8 mouse cellular contexts compared by ENCODE assay signal in genomic region chr3:131110191-131111150, GRCm38 (mm10). TPM values are rescaled to one million over a fixed set of nuclear protein-coding genes. Genes with fewer than 3 reads are reported as not detected.
A peak's percentile ranks its signal among the peaks of the same experiment; 100 is the strongest.
DNase-seq lines count a peak whose midpoint lies in the region; ATAC-seq and TF ChIP-seq lines count a peak whose summit lies in the region.

Lef1 (plus strand) TSS chr3:131110471.

- ATAC-seq in Patski, result peak; percentile 31
- peak; percentile 44 for ATAC-seq in lung, embryonic 16.5 days (ENCODE audit: low read depth)

- peaks cover 5% of the 10 kb centered on the region for H3K27me3 ChIP-seq in Patski
- peaks cover 33% of the 10 kb centered on the region for H3K27me3 ChIP-seq in lung, embryonic 16.5 days (ENCODE audit: control insufficient read depth, insufficient read depth, low read depth, low read length)
- H3K27me3 ChIP-seq in small intestine, adult 2 months (ENCODE audit: control insufficient read depth, insufficient read depth, low read length), result peaks cover 73% of the 10 kb centered on the region

- H3K27ac ChIP-seq in layer of hippocampus, adult 2 months, result peak within 1 kb of the TSS; percentile 68
- no peak within 1 kb of the TSS for H3K27ac ChIP-seq in embryonic fibroblast, embryonic 13.5 days (ENCODE audit: insufficient read depth, low read length)
- H3K27ac ChIP-seq in lung, embryonic 16.5 days (ENCODE audit: low read length), result peak within 1 kb of the TSS; percentile 63; the same call in 1 of the 2 replicates
- H3K27ac ChIP-seq in small intestine, adult 2 months (ENCODE audit: insufficient read depth, low read depth, low read length), result no peak within 1 kb of the TSS

- in situ Hi-C loops in Patski (cut with MboI; ENCODE audit: low pct_unique_long_range_greater_than_20kb), result no loop called here

- peak within 1 kb of the TSS; percentile 58 for H3K4me3 ChIP-seq in layer of hippocampus, adult 2 months
- peak within 1 kb of the TSS; percentile 48 for H3K4me3 ChIP-seq in embryonic fibroblast, embryonic 13.5 days (ENCODE audit: insufficient read depth, low read length)
- H3K4me3 ChIP-seq in lung, embryonic 16.5 days (ENCODE audit: low read length), result peak within 1 kb of the TSS; percentile 67
- peak within 1 kb of the TSS; percentile 60 for H3K4me3 ChIP-seq in small intestine, adult 2 months (ENCODE audit: low read depth, low read length)

- H3K9ac ChIP-seq in lung, embryonic 16.5 days (ENCODE audit: low read length), result peak within 1 kb of the TSS; percentile 75

- POLR2A ChIA-PET in Patski (lab: Charles Lee), result interaction anchor here (0.6 to 1.4 kb wide), 13 partner anchors 8 to 1841 kb away, joined by 3 to 7 read pairs (median 4); no protein-coding TSS in a partner anchor

- TF ChIP-seq POLR2A in embryonic fibroblast, embryonic 13.5 days (IDR thresholded peaks at IDR 0.05; ENCODE audit: low read depth, low read length), result no peak
- no peak for TF ChIP-seq POLR2A in small intestine, adult 2 months (IDR thresholded peaks at IDR 0.05; ENCODE audit: low read depth, low read length)

- H3K36me3 ChIP-seq in lung, embryonic 16.5 days (ENCODE audit: control insufficient read depth, insufficient read depth, low read length), result no peaks in the 10 kb centered on the region
- H3K36me3 ChIP-seq in small intestine, adult 2 months (ENCODE audit: control insufficient read depth, insufficient read depth, low read length), result no peaks in the 10 kb centered on the region

- CTCF ChIA-PET in Patski (lab: Charles Lee), result interaction anchor here (0.9 kb wide), 1 partner anchor 26 kb away, joined by 3 read pairs; no protein-coding TSS in a partner anchor

- no peak for DNase-seq in layer of hippocampus, adult 2 months (ENCODE audit: low spot score in 2 of 2)
- DNase-seq in layer of hippocampus, postnatal 14 days (ENCODE audit: low spot score in 2 of 2), result no peak
- DNase-seq in Patski (ENCODE audit: low read depth, low spot score), result no peak
- DNase-seq in induced T-regulatory cell, adult 2 months (ENCODE audit: low read depth), result peak; percentile 73
- DNase-seq in cerebellum, adult 9-10 months, result no peak

- peak within 1 kb of the TSS; percentile 98 for H3K4me2 ChIP-seq in lung, embryonic 16.5 days (ENCODE audit: low read depth, low read length)

- under 1% methylated on average over 61 of the region's 69 CpGs for WGBS in lung, embryonic 16.5 days
- under 1% methylated on average over 68 of the region's 69 CpGs for WGBS in small intestine, adult 2 months

- H3K9me3 ChIP-seq in lung, embryonic 16.5 days (ENCODE audit: control insufficient read depth, low read length), result no peaks in the 10 kb centered on the region

- no peak for TF ChIP-seq CTCF in layer of hippocampus, adult 2 months (conservative IDR thresholded peaks at IDR 0.05)
- TF ChIP-seq CTCF in Patski (IDR thresholded peaks at IDR 0.05), result no peak
- no peak for TF ChIP-seq CTCF in embryonic fibroblast, embryonic 13.5 days (IDR thresholded peaks at IDR 0.05; ENCODE audit: borderline replicate concordance, insufficient read depth, low read length)
- no peak for TF ChIP-seq CTCF in small intestine, adult 2 months (IDR thresholded peaks at IDR 0.05; ENCODE audit: extremely low read depth, insufficient read length, insufficient replicate concordance, low read depth, low read length)

- H3K4me1 ChIP-seq in embryonic fibroblast, embryonic 13.5 days (ENCODE audit: control insufficient read depth, insufficient read depth, low read length), result peaks cover 4% of the 10 kb centered on the region; the same call in 1 of the 2 replicates
- peaks cover 34% of the 10 kb centered on the region for H3K4me1 ChIP-seq in lung, embryonic 16.5 days (replicated peaks; ENCODE audit: control insufficient read depth, insufficient read depth, low read length)
- H3K4me1 ChIP-seq in small intestine, adult 2 months (ENCODE audit: control insufficient read depth, insufficient read depth, insufficient read length, low read length), result peaks cover 16% of the 10 kb centered on the region

RNA-seq across cellular contexts. Expression of gene Lef1, which starts in this region (rescaled TPM):
- total RNA-seq in layer of hippocampus, adult 2 months (2021), result 1 to 10 TPM; 6.2 to 7.1 TPM
- total RNA-seq in layer of hippocampus, postnatal 14 days (2021), result 1 to 10 TPM; 9.0 to 9.4 TPM
- 3.5 TPM for polyA plus RNA-seq in Patski (2021)
- 1.7 and 2.0 TPM in 2 replicates for polyA plus RNA-seq in embryonic fibroblast, embryonic 13.5 days (2011; ENCODE audit: insufficient read length, low read depth, missing spikeins)
- polyA plus RNA-seq in lung, embryonic 16.5 days (2015; fragmentation: Nextera tagmentation; extraction: Ambion mirVana), result 16.9 and 18.1 TPM in 2 replicates
- 1.1 and 1.9 TPM in 2 replicates for polyA plus RNA-seq in small intestine, adult 2 months (2012; rRNA removed)

Comparison
In these comparisons a context has a peak if more than half of its experiments do, and no peak if none do; other contexts are left out.
1. H3K27ac ChIP-seq: peak in layer of hippocampus, adult 2 months (single experiment) and lung, embryonic 16.5 days (single experiment); none in embryonic fibroblast, embryonic 13.5 days (single experiment) and small intestine, adult 2 months (single experiment).
2. Peak in every context shown above with its lines, with median percentiles within 50 percentile points of each other: H3K4me3 ChIP-seq.